In the genomic region with DNA sequence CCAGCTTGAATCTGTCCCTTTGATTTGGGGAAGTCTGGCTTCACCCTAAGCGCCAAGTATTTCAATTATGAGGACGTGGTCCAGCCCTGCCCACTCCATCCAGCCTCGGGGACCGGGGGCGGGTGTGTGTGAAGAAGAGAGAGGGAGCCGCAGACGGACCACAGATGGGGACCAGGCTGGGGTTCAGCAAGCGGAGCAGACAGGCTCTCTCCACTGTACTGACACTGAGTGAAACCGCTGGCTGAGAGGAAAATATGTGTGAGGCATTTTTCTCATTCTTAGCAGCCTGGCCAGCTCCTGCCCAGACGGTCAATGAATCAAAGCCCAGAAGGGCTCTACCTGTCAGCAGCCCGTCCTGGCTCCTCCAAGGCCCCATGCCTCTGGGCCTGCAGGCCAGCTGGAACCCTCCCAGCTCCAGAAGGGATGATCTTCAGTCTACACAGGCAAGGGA, we compare ENCODE assay signal across 10 mouse cellular contexts. TPM values are rescaled to one million over a fixed set of nuclear protein-coding genes. Genes with fewer than 3 reads are reported as not detected.
DNase-seq lines count a peak whose midpoint lies in the region; ATAC-seq and TF ChIP-seq lines count a peak whose summit lies in the region.
"Had no signal": no experiment of that assay in that cellular context is flagged by ENCODE, and none has a peak within 500 bp of the region (broad histone marks: within the 10 kb centered on the region; RNA-seq: fewer than 3 reads in every experiment).

No protein-coding gene starts in this region.

- H3K36me3 ChIP-seq in kidney, embryonic 15.5 days, result no peaks in the 10 kb centered on the region
- no peaks in the 10 kb centered on the region for H3K36me3 ChIP-seq in heart, postnatal 0 days (replicated peaks; ENCODE audit: control insufficient read depth, insufficient read depth, low read length)
- H3K36me3 ChIP-seq: neural tube, embryonic 12.5 days had no signal

- 39% methylated on average over 11 of the region's 11 CpGs for WGBS in kidney, embryonic 15.5 days
- 24% methylated on average over 11 of the region's 11 CpGs for WGBS in heart, postnatal 0 days

- TF ChIP-seq EP300 in heart, postnatal 0 days (IDR thresholded peaks at IDR 0.05; ENCODE audit: low read depth), result no peak

- peak overlapping the region; percentile 67 for H3K27ac ChIP-seq in kidney, embryonic 15.5 days
- H3K27ac ChIP-seq in embryonic fibroblast, embryonic 13.5 days (ENCODE audit: insufficient read depth, low read length), result peak overlapping the region; percentile 79
- no peak overlapping the region for H3K27ac ChIP-seq in heart, postnatal 0 days (ENCODE audit: low read depth)
- H3K27ac ChIP-seq: neural tube, embryonic 12.5 days had no signal

- no peak for TF ChIP-seq CTCF in embryonic fibroblast, embryonic 13.5 days (IDR thresholded peaks at IDR 0.05; ENCODE audit: borderline replicate concordance, insufficient read depth, low read length)
- TF ChIP-seq CTCF in heart, postnatal 0 days (IDR thresholded peaks at IDR 0.05; ENCODE audit: low read depth), result no peak

- no peak overlapping the region for H3K4me3 ChIP-seq in kidney, embryonic 15.5 days (replicated peaks)
- H3K4me3 ChIP-seq in embryonic fibroblast, embryonic 13.5 days (ENCODE audit: insufficient read depth, low read length), result no peak overlapping the region
- no peak overlapping the region for H3K4me3 ChIP-seq in heart, postnatal 0 days (ENCODE audit: low read depth, low read length)
- H3K4me3 ChIP-seq: neural tube, embryonic 12.5 days had no signal

- H3K9me3 ChIP-seq in kidney, embryonic 15.5 days (replicated peaks), result no peaks in the 10 kb centered on the region
- H3K9me3 ChIP-seq in heart, postnatal 0 days (replicated peaks; ENCODE audit: control insufficient read depth, low read length), result no peaks in the 10 kb centered on the region
- H3K9me3 ChIP-seq: neural tube, embryonic 12.5 days had no signal

- no peak overlapping the region for H3K9ac ChIP-seq in kidney, embryonic 15.5 days
- no peak overlapping the region for H3K9ac ChIP-seq in heart, postnatal 0 days (replicated peaks; ENCODE audit: low read depth, low read length)
- H3K9ac ChIP-seq: neural tube, embryonic 12.5 days had no signal

- ATAC-seq in kidney, embryonic 15.5 days (replicated peaks; ENCODE audit: low FRiP score), result peak; percentile 46; the same call in 1 of the 2 replicates
- peak; percentile 38 for ATAC-seq in heart, postnatal 0 days (ENCODE audit: insufficient read depth, low read depth)
- ATAC-seq in frontal cortex, adult (ENCODE audit: low TSS enrichment), result no peak
- ATAC-seq: Patski had no signal

- no peak for DNase-seq in kidney, adult 9 months
- no peak for DNase-seq in heart, postnatal 0 days (ENCODE audit: low spot score)
- DNase-seq in lung, postnatal 25 days (ENCODE audit: low spot score), result peak; percentile 58
- no peak for DNase-seq in spleen, adult 12 weeks (ENCODE audit: low spot score)

- H3K4me1 ChIP-seq in kidney, embryonic 15.5 days, result peaks cover 12% of the 10 kb centered on the region
- H3K4me1 ChIP-seq in embryonic fibroblast, embryonic 13.5 days (ENCODE audit: control insufficient read depth, insufficient read depth, low read length), result peaks cover 5% of the 10 kb centered on the region; the same call in 1 of the 2 replicates
- peaks cover 11% of the 10 kb centered on the region for H3K4me1 ChIP-seq in heart, postnatal 0 days (ENCODE audit: control insufficient read depth, insufficient read depth)
- H3K4me1 ChIP-seq: neural tube, embryonic 12.5 days had no signal

- H3K27me3 ChIP-seq in kidney, embryonic 15.5 days, result no peaks in the 10 kb centered on the region
- H3K27me3 ChIP-seq in heart, postnatal 0 days (ENCODE audit: control insufficient read depth, insufficient read depth, low read length), result no peaks in the 10 kb centered on the region
- H3K27me3 ChIP-seq: neural tube, embryonic 12.5 days; Patski had no signal

- no peak for TF ChIP-seq POLR2A in embryonic fibroblast, embryonic 13.5 days (IDR thresholded peaks at IDR 0.05; ENCODE audit: low read depth, low read length)

- no peak overlapping the region for H3K4me2 ChIP-seq in kidney, embryonic 15.5 days
- H3K4me2 ChIP-seq in heart, postnatal 0 days (ENCODE audit: low read depth, low read length), result no peak overlapping the region
- H3K4me2 ChIP-seq: neural tube, embryonic 12.5 days had no signal

RNA-seq across cellular contexts. Expression of gene Lif, which starts 19.1 kb away (rescaled TPM):
- polyA plus RNA-seq in kidney, embryonic 15.5 days (2015; fragmentation: Nextera tagmentation; extraction: Ambion mirVana), result 0.08 and 0.22 TPM in 2 replicates
- polyA plus RNA-seq in embryonic fibroblast, embryonic 13.5 days (2011; ENCODE audit: insufficient read length, low read depth, missing spikeins), result 17.0 and 20.3 TPM in 2 replicates
- total RNA-seq in heart, postnatal 0 days (2014; rRNA removed; ENCODE audit: low replicate concordance), result 0.54 and 0.73 TPM in 2 replicates
- 0.32 and 0.71 TPM in 2 replicates for polyA plus RNA-seq in heart, postnatal 0 days (2015; fragmentation: Nextera tagmentation; extraction: Ambion mirVana)
- polyA plus RNA-seq: liver, embryonic 16.5 days; neural tube, embryonic 12.5 days had no signal

RNA-seq across cellular contexts. Expression of gene Osm, which starts 40.2 kb away (rescaled TPM):
- not detected in 2 replicates for polyA plus RNA-seq in kidney, embryonic 15.5 days (2015; fragmentation: Nextera tagmentation; extraction: Ambion mirVana)
- not detected in 2 replicates for polyA plus RNA-seq in embryonic fibroblast, embryonic 13.5 days (2011; ENCODE audit: insufficient read length, low read depth, missing spikeins)
- total RNA-seq in heart, postnatal 0 days (2014; rRNA removed; ENCODE audit: low replicate concordance), result 0.84 TPM in 1 of 2 replicates, not detected in the other
- polyA plus RNA-seq in heart, postnatal 0 days (2015; fragmentation: Nextera tagmentation; extraction: Ambion mirVana), result 0.10 TPM in 1 of 2 replicates, not detected in the other
- polyA plus RNA-seq: neural tube, embryonic 12.5 days; Patski had no signal

RNA-seq across cellular contexts. Expression of gene Castor1, which starts 58.4 kb away (rescaled TPM):
- 6.0 and 6.5 TPM in 2 replicates for polyA plus RNA-seq in kidney, embryonic 15.5 days (2015; fragmentation: Nextera tagmentation; extraction: Ambion mirVana)
- polyA plus RNA-seq in embryonic fibroblast, embryonic 13.5 days (2011; ENCODE audit: insufficient read length, low read depth, missing spikeins), result 13.9 and 19.1 TPM in 2 replicates
- total RNA-seq in heart, postnatal 0 days (2014; rRNA removed; ENCODE audit: low replicate concordance), result 25.1 and 32.6 TPM in 2 replicates
- polyA plus RNA-seq in heart, postnatal 0 days (2015; fragmentation: Nextera tagmentation; extraction: Ambion mirVana), result 8.1 and 8.4 TPM in 2 replicates

Comparison
In these comparisons a context has a peak if more than half of its experiments do, and no peak if none do; other contexts are left out.
1. RNA of gene Lif, which starts 19.1 kb away (polyA plus RNA-seq): 17.0 to 20.3 TPM in embryonic fibroblast, embryonic 13.5 days; 0.32 to 0.71 TPM in heart, postnatal 0 days and 0.08 to 0.22 TPM in kidney, embryonic 15.5 days; every median in the first group is over 10 times any median in the second.